Mouse (Mus musculus) layer of hippocampus, postnatal 14 days (tissue): ENCODE data around the gene Spg20. TPM values are rescaled to one million over a fixed set of nuclear protein-coding genes. Genes with fewer than 3 reads are reported as not detected.

Experiments used
- DNase-seq, 2 experiments: peaks; one replicate each; pipeline ENCODE4 v3.0.0; 2021 to 2022; ENCODE audit warnings: low spot score in 2 of 2, mixed read lengths in 1 of 2
- long read RNA-seq, 2 experiments: library from polyadenylated mRNA; stranded (forward); transcript quantifications; one replicate each; pipeline ENCODE4 v2.0.0; 2021
- total RNA-seq, 2 experiments: library from RNA; stranded (reverse); gene quantifications; 2 replicates each; pipeline ENCODE4 v1.2.3; 2021

The Spg20 gene
- total RNA-seq = 10 to 100 TPM; 24.6 to 27.0 TPM
- long read RNA-seq, experiment 1, transcript Spg20-202 (8 exons, 3,567 nt) = minor isoform, 6 of 21 reads
- long read RNA-seq, experiment 1, transcript Spg20-201 (9 exons, 3,770 nt) = major isoform, 9 of 21 reads
- long read RNA-seq, experiment 1, partial matches to known transcripts = 1 of 21 reads
- long read RNA-seq, experiment 1, other reads (novel, unspliced or antisense) = 5 of 21 reads
- long read RNA-seq, experiment 2, transcript Spg20-201 (9 exons, 3,770 nt) = major isoform, 9 of 23 reads
- long read RNA-seq, experiment 2, partial matches to known transcripts = 7 of 23 reads
- long read RNA-seq, experiment 2, other reads (novel, unspliced or antisense) = 1 of 23 reads

DNA sequence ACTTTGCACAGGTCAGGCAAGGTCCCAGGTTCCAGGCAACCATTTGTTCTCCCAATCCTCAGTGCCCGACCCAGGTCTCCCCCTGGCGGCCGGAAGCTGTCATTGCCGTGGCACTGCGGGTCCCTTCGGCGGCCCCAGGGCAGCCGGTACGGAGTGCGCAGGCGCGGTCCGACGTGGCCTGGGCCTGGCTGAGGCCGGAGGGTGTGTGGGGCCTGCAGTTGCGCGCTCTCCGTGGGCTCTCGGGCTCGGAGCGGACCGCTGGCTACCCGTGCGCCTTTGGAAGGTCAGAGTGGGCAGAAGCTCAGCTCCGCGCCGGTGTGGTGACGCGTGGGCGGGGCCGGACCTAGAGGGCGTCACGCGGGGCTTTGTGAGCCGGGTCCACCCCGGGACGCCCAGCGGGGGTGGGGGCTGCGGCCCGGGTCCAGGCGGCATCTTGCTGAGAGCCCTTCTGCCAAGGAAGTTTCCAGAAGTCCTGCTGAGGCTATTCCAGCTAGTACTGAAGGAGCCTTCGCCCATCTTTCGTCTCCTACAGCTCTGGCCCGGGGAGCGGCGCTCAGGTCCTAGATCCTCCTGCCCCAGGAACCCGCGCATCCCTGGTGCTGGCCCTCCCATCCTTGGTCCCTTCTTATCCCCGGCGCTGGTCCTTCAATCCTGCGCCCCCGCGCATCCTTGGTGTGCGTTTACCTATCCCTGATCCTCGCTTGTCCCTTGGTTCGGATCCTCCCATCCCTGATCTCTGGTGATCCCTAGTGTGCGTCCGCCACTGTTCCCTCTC lies at the start of gene Spg20:
TSS of gene Spg20 (plus strand) at position 174 of the 775 bp plus-strand sequence.
- DNase-seq = peak; percentile 94 to 95

GRCm38 (mm10) chr3:55062653-55063052 lies 49.3 kb upstream of the Spg20 start:
- DNase-seq = no peak

GRCm38 (mm10) chr3:55064396-55064795 lies 47.5 kb upstream of the Spg20 start:
- DNase-seq = peak; percentile 69 to 71

- DNase-seq = no peak
Measured at GRCm38 (mm10) chr3:55065738-55066665, 45.9 kb upstream of the Spg20 start.

GRCm38 (mm10) chr3:55066666-55067023 lies 45.3 kb upstream of the Spg20 start:
- no peak for DNase-seq

GRCm38 (mm10) chr3:55067791-55068434 lies 44.0 kb upstream of the Spg20 start:
- no peak for DNase-seq

GRCm38 (mm10) chr3:55074576-55075293 lies 37.2 kb upstream of the Spg20 start:
- DNase-seq = no peak

GRCm38 (mm10) chr3:55075294-55075648 lies 36.6 kb upstream of the Spg20 start:
- DNase-seq = peak in 1 of 2 experiments; percentile 69

GRCm38 (mm10) chr3:55078233-55078632 lies 33.7 kb upstream of the Spg20 start:
- DNase-seq = no peak

DNA sequence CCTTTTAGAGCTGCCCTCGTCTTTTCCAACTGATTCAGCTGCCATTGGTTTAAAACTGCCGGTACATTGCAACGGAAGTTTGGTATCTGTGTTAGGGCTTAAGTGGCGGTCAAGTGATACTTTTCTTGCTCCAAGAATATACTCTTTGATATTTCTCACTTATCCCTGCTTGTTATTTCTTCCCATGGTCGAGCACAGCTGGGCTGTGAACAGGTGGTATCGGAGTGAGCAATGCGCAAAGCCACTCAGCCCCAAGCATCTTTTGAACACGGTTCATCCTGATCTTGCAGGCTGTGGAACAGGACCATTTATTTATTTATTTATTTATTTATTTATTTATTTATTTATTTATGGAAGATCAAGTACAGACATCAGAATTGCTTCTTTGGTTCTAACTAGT lies 32.3 kb upstream of the Spg20 start:
- DNase-seq = no peak

DNA sequence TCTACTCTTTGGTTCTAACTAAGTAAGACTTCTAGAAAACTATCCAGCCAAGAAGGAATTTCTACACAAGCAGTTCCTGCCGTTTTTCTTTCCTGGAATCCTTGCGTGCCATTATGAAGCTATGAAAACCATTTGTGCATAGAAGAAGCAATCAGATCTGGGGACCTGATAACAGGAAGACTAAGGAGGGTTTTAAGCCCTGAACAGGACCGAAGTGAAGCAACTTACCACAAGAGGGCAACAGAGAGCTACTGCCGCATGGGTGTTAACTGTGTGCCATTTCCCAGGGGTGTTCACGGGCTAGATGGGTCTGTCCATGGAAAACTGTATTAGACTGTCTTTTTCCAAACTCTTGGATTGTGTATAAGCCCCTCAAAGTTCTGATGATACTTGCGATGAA lies 31.9 kb upstream of the Spg20 start:
- DNase-seq = peak; percentile 72 to 87

- DNase-seq = no peak
Measured at GRCm38 (mm10) chr3:55084781-55085180, 27.1 kb upstream of the Spg20 start.

DNA sequence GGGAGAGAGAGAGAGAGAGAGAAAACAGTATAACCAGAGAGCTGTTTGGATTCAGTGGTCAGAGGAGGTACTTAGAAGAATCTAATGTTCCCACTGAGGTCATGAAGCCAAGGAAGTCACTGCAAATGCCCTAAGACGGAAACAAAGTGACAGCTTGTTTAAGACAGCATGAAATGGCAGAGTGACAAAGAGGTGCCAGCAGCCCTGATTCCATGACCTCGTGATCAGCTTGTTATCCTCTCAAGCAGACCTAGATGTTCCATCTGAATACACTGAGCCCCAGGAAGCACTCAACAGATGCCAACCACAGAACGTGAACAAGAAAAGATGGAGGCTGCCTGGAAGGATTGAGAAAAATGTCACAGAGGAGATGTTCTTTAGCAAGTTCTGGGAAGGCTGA lies 26.2 kb upstream of the Spg20 start:
- DNase-seq = no peak

DNA sequence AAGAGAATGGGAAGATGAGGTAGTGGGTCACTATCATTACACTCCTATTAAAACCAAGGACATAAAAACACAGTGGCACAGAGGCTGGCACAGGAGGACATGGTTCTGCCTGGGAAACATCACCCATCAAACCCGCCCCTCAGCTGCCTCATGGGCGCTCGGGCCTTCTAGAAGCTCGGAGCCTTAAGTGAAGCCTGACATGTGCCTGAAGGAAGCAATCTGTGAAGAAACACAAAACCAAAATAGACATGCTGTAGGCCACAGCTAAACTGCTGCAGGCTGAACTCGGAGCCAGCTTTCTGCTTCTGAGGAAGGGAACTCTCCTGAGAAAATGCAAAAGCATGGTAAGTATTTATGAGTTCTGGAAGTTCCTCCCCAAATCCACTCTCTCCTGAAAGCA lies 25.0 kb upstream of the Spg20 start:
- DNase-seq = no peak

GRCm38 (mm10) chr3:55087360-55087759 lies 24.5 kb upstream of the Spg20 start:
- no peak for DNase-seq

DNA sequence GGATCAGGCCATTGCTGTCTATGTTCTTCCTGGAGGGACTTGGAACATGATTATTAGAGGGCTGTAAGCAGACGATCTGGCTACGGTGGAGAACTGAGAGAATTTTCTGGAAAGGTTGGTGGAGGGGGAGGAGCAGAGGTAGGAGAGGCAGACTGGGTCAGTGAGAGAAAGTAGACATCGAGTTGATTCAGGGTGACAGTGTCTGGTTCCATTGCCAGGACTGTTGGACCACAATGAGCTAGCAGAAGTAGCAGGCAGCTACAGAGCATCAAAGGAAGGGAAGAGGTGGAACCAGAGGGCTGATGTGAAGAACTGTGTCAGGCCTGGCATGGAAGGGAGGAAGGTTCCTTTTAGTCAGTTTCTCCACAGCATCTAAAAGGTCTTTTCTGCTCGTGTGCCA lies 23.5 kb upstream of the Spg20 start:
- DNase-seq = no peak

DNA sequence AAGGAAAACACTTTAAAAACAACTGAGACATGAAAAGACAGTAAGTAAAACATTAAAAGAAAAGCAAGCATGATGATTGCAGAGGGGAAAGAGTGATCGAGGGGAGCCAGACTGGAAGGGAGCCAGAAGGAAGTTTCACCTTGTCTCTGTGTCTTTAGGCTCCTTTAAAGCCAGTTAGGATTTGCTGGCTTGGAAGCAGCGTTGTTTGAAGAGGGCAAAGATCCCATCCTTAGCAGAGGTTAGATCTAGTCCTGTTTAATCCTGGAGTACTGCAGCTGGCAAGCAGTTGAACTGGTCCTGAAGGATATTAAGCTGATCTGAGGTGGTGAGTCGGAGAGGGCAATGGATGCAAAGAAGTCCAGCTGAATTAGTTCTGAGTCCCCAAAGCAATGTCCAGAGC lies 23.1 kb upstream of the Spg20 start:
- no peak for DNase-seq

- DNase-seq = no peak
Measured at GRCm38 (mm10) chr3:55089291-55089690, 22.6 kb upstream of the Spg20 start.

- DNase-seq = no peak
Measured at GRCm38 (mm10) chr3:55093161-55093560, 18.7 kb upstream of the Spg20 start.

DNA sequence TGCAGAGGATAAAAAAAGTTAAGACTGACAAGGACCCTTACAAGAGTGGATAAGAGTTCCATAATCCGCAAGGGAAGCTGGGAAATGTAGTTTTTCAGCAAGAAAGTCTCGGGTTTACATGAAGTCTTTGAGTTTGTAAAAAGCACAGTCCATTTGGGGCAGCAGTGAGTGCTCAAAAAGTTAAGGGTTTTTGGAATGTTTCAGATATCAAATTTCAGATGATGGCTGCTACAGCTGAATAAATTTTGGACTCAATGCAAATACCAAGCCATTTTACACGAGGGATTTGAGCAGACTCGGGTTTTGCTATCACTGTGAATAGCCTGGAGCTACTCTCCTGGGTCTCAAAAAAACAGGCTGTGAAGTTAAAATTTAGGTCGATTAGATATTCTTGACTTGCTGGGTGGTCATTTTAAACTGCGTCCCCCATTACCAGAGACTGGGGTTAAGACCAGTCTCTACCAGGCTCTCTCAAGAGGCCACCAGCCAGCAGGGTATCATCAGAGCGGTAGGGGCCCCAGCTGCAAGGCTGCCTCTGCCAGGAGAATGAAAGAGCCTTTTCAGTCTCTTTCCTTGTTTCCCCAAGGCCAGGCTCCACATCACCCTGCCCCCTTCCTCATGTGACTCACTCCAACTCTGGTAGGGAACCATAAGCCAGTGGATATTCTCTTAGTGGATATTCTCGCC lies 15.8 kb upstream of the Spg20 start:
- DNase-seq = peak in 1 of 2 experiments; percentile 69
